In the genomic region with DNA sequence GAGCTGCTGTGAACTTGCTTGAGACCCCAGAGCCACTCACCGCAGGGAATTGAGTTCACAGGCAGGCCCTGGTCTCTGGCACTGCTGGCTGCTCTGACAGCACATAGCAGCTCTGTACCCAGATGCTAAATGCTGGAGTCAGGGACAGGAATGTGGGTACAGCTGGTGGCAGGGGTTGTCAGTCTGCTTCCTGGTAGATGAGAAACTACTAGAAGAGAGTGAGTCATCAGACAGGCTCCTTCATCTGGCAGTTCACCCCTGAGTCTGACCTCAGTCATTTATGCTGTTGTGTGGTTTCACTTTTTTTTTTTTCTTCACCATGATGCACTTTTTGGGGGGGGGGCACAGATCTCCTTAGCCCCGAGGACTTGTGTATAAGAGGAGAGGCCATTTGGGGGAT, we compare ENCODE assay signal across 18 mouse cellular contexts. TPM values are rescaled to one million over a fixed set of nuclear protein-coding genes. Genes with fewer than 3 reads are reported as not detected.
DNase-seq lines count a peak whose midpoint lies in the region; TF ChIP-seq lines count a peak whose summit lies in the region.
"Had no signal": no experiment of that assay in that cellular context is flagged by ENCODE, and none has a peak within 500 bp of the region (broad histone marks: within the 10 kb centered on the region; RNA-seq: fewer than 3 reads in every experiment).

No protein-coding gene starts in this region.

- H3K4me3 ChIP-seq in heart, embryonic 10.5 days = no peak overlapping the region
- no peak overlapping the region for H3K4me3 ChIP-seq in thymus, adult 2 months (ENCODE audit: control insufficient read depth, insufficient read depth, low read length)
- no peak overlapping the region for H3K4me3 ChIP-seq in embryonic facial prominence, embryonic 10.5 days
- H3K4me3 ChIP-seq in cerebellum, adult 2 months (replicated peaks; ENCODE audit: insufficient read depth, low read depth, low read length) = no peak overlapping the region
- H3K4me3 ChIP-seq: heart, adult 2 months; kidney, embryonic 15.5 days; layer of hippocampus, adult 2 months; neural tube, embryonic 12.5 days had no signal

- intact Hi-C loops in heart, postnatal 25 days (cut with DNase I) = no loop called here

- no peaks in the 10 kb centered on the region for H3K9me3 ChIP-seq in heart, embryonic 10.5 days
- no peaks in the 10 kb centered on the region for H3K9me3 ChIP-seq in embryonic facial prominence, embryonic 10.5 days
- H3K9me3 ChIP-seq: kidney, embryonic 15.5 days; neural tube, embryonic 12.5 days had no signal

- TF ChIP-seq CTCF in thymus, adult 2 months (IDR thresholded peaks at IDR 0.05; ENCODE audit: borderline replicate concordance, control insufficient read depth, extremely low read depth, insufficient read depth, low read length, poor library complexity) = no peak
- TF ChIP-seq CTCF in cerebellum, adult 2 months (IDR thresholded peaks at IDR 0.05; ENCODE audit: borderline replicate concordance, insufficient read depth, low read depth, low read length) = no peak

- H3K4me1 ChIP-seq in heart, embryonic 10.5 days = peaks cover 10% of the 10 kb centered on the region
- H3K4me1 ChIP-seq in thymus, adult 2 months (replicated peaks; ENCODE audit: control insufficient read depth, insufficient read depth, low read length) = peaks cover 18% of the 10 kb centered on the region
- H3K4me1 ChIP-seq in embryonic facial prominence, embryonic 10.5 days = peaks cover 39% of the 10 kb centered on the region
- H3K4me1 ChIP-seq in cerebellum, adult 2 months (ENCODE audit: control insufficient read depth, insufficient read depth, low read length) = peaks cover 58% of the 10 kb centered on the region

- no peak for DNase-seq in heart, embryonic 10.5 days (ENCODE audit: low spot score)
- no peak for DNase-seq in heart, postnatal 25 days (ENCODE audit: low spot score)
- peak; percentile 4 for DNase-seq in thymus, postnatal 25 days
- DNase-seq in thymus, adult 2 months = no peak
- DNase-seq in embryonic facial prominence, embryonic 10.5 days (ENCODE audit: low spot score) = no peak
- no peak for DNase-seq in kidney, postnatal 25 days
- no peak for DNase-seq in lung, postnatal 25 days (ENCODE audit: low spot score)
- no peak for DNase-seq in cerebellum, adult 2 months
- DNase-seq: cerebellum, adult 8-10 months; forebrain, postnatal 0 days; lung, postnatal 14 days had no signal

- H3K27ac ChIP-seq in heart, embryonic 10.5 days = peak overlapping the region; percentile 62; the same call in 1 of the 2 replicates
- no peak overlapping the region for H3K27ac ChIP-seq in thymus, adult 2 months (ENCODE audit: control insufficient read depth, insufficient read depth, low read length)
- peak overlapping the region; percentile 73 for H3K27ac ChIP-seq in embryonic facial prominence, embryonic 10.5 days (replicated peaks)
- H3K27ac ChIP-seq in cerebellum, adult 2 months (ENCODE audit: insufficient read depth, low read length) = no peak overlapping the region
- H3K27ac ChIP-seq: heart, adult 2 months; kidney, embryonic 15.5 days; layer of hippocampus, adult 2 months; neural tube, embryonic 12.5 days had no signal

- WGBS in heart, embryonic 10.5 days = 57% methylated on average over 2 of the region's 2 CpGs
- WGBS in thymus, adult 2 months = 46% methylated on average over 2 of the region's 2 CpGs
- 66% methylated on average over 2 of the region's 2 CpGs for WGBS in embryonic facial prominence, embryonic 10.5 days
- 69% methylated on average over 2 of the region's 2 CpGs for WGBS in cerebellum, adult 2 months

- H3K36me3 ChIP-seq in heart, embryonic 10.5 days = no peaks in the 10 kb centered on the region
- H3K36me3 ChIP-seq in thymus, adult 2 months (ENCODE audit: control insufficient read depth, insufficient read depth, low read length) = no peaks in the 10 kb centered on the region
- H3K36me3 ChIP-seq in embryonic facial prominence, embryonic 10.5 days (replicated peaks) = no peaks in the 10 kb centered on the region
- H3K36me3 ChIP-seq: kidney, embryonic 15.5 days; neural tube, embryonic 12.5 days had no signal

- peaks cover 56% of the 10 kb centered on the region for H3K27me3 ChIP-seq in heart, embryonic 10.5 days (ENCODE audit: insufficient read depth, poor library complexity, severe bottlenecking)
- no peaks in the 10 kb centered on the region for H3K27me3 ChIP-seq in thymus, adult 2 months (ENCODE audit: control insufficient read depth, insufficient read depth, low read length)
- H3K27me3 ChIP-seq in embryonic facial prominence, embryonic 10.5 days (replicated peaks; ENCODE audit: low read depth, poor library complexity, severe bottlenecking) = 0 out of 2 replicates have a peak, but pooled peaks cover 5% of the 10 kb centered on the region
- no peaks in the 10 kb centered on the region for H3K27me3 ChIP-seq in cerebellum, adult 2 months (ENCODE audit: control insufficient read depth, insufficient read depth, low read length)
- H3K27me3 ChIP-seq: kidney, embryonic 15.5 days; neural tube, embryonic 12.5 days had no signal

- TF ChIP-seq POLR2A in thymus, adult 2 months (IDR thresholded peaks at IDR 0.05; ENCODE audit: control insufficient read depth, extremely low read depth, insufficient read depth, low read length, poor library complexity) = no peak
- TF ChIP-seq POLR2A in cerebellum, adult 2 months (IDR thresholded peaks at IDR 0.05; ENCODE audit: borderline replicate concordance, insufficient read depth, low read length) = no peak

RNA-seq across cellular contexts. Expression of a gene that starts 32.3 kb away (rescaled TPM):
- 0.04 TPM in 1 of 2 replicates, not detected in the other for polyA plus RNA-seq in heart, embryonic 10.5 days (2016; fragmentation: Nextera tagmentation; extraction: Ambion mirVana)
- total RNA-seq in heart, postnatal 25 days (2021) = under 1 TPM in 1 of 2 experiments, not detected in 1; 0.36 TPM
- 0.30 and 0.42 TPM in 2 replicates for polyA plus RNA-seq in thymus, adult 2 months (2012; rRNA removed)
- polyA plus RNA-seq in embryonic facial prominence, embryonic 10.5 days (2016; fragmentation: Nextera tagmentation; extraction: Ambion mirVana) = 0.02 and 0.03 TPM in 2 replicates
- 20.8 and 22.0 TPM in 2 replicates for polyA plus RNA-seq in cerebellum, adult 2 months (2012; rRNA removed)
- polyA plus RNA-seq: heart, postnatal 0 days; liver, embryonic 16.5 days; stomach, embryonic 16.5 days had no signal

RNA-seq across cellular contexts. Expression of a gene that starts 55.2 kb away (rescaled TPM):
- 46.1 and 62.5 TPM in 2 replicates for polyA plus RNA-seq in heart, embryonic 10.5 days (2016; fragmentation: Nextera tagmentation; extraction: Ambion mirVana)
- 10 to 100 TPM; 15.5 to 15.9 TPM for total RNA-seq in heart, postnatal 25 days (2021)
- 22.5 and 25.0 TPM in 2 replicates for polyA plus RNA-seq in thymus, adult 2 months (2012; rRNA removed)
- polyA plus RNA-seq in embryonic facial prominence, embryonic 10.5 days (2016; fragmentation: Nextera tagmentation; extraction: Ambion mirVana) = 68.1 and 73.2 TPM in 2 replicates
- polyA plus RNA-seq in cerebellum, adult 2 months (2012; rRNA removed) = 34.3 and 38.6 TPM in 2 replicates

Comparison
In these comparisons a context has a peak if more than half of its experiments do, and no peak if none do; other contexts are left out.
1. H3K27ac ChIP-seq: peak in heart, embryonic 10.5 days (single experiment) and embryonic facial prominence, embryonic 10.5 days (single experiment); none in thymus, adult 2 months (single experiment) and cerebellum, adult 2 months (single experiment).
2. RNA of a gene that starts 32.3 kb away (polyA plus RNA-seq): 20.8 to 22.0 TPM in cerebellum, adult 2 months; 0.30 to 0.42 TPM in thymus, adult 2 months, 0.04 TPM in heart, embryonic 10.5 days and 0.02 to 0.03 TPM in embryonic facial prominence, embryonic 10.5 days; every median in the first group is over 10 times any median in the second.